Mouse (Mus musculus) CH12.LX (cell line): ENCODE data around the gene Usp46. TPM values are rescaled to one million over a fixed set of nuclear protein-coding genes. Genes with fewer than 3 reads are reported as not detected.
A peak's percentile ranks its signal among the peaks of the same experiment; 100 is the strongest.

Experiments used
- DNase-seq: peaks from one replicate; pipeline ENCODE4 v3.0.0-alpha.2; 2013; ENCODE audit errors: extremely low read depth
- H3K27ac ChIP-seq: 2 replicates; pipeline ENCODE4 v1.5.1; 2012; ENCODE audit warnings: low read depth, mild to moderate bottlenecking, control low read depth, moderate library complexity; ENCODE audit not compliant: insufficient read depth
- H3K27me3 ChIP-seq: replicated peaks from 2 replicates; pipeline ENCODE3; 2012; ENCODE audit warnings: inconsistent platforms
- H3K36me3 ChIP-seq, 2 experiments: replicated peaks in 1 of 2; 2 replicates each; pipeline versions ENCODE3 to v1.6.1; 2012; ENCODE audit warnings: inconsistent platforms in 1 of 2, low read length in 1 of 2, mild to moderate bottlenecking in 1 of 2, mixed read lengths in 1 of 2, moderate library complexity in 1 of 2; ENCODE audit not compliant: control insufficient read depth in 1 of 2, insufficient read depth in 1 of 2
- H3K4me1 ChIP-seq, 2 experiments: 2 replicates each; pipeline ENCODE4 v1.6.1; 2012; ENCODE audit warnings: inconsistent platforms in 1 of 2, moderate library complexity in 1 of 2; ENCODE audit not compliant: insufficient read depth in 2 of 2, control insufficient read depth in 1 of 2
- H3K4me2 ChIP-seq: 2 replicates; pipeline ENCODE4 v1.6.1; 2012; ENCODE audit warnings: low read depth, mild to moderate bottlenecking, control low read depth; ENCODE audit not compliant: poor library complexity, insufficient read depth, severe bottlenecking
- H3K4me3 ChIP-seq, 3 experiments: fragments of 150-350 bp in 1 of 3; sonication (generic) in 1 of 3; replicated peaks in 1 of 3; 2 replicates each; pipeline versions ENCODE3 to v1.5.1; 2011 to 2012; ENCODE audit warnings: low read depth in 2 of 3, low read length in 2 of 3, mild to moderate bottlenecking in 2 of 3, moderate library complexity in 2 of 3, control low read depth in 1 of 3, improper control_type of control experiment in 1 of 3, inconsistent platforms in 1 of 3, mixed read lengths in 1 of 3; ENCODE audit not compliant: poor library complexity in 1 of 3
- H3K79me2 ChIP-seq: replicated peaks from 2 replicates; pipeline ENCODE4 v1.6.1; 2012; ENCODE audit warnings: mild to moderate bottlenecking, moderate library complexity; ENCODE audit not compliant: control insufficient read depth, poor library complexity, insufficient read depth, severe bottlenecking; ENCODE audit errors: extremely low read depth
- H3K9ac ChIP-seq: 2 replicates; pipeline ENCODE4 v1.6.1; 2012; ENCODE audit warnings: low read depth, mild to moderate bottlenecking, control low read depth, moderate library complexity; ENCODE audit not compliant: insufficient read depth
- H3K9me3 ChIP-seq: replicated peaks from 2 replicates; pipeline ENCODE3; 2012; ENCODE audit warnings: low read length, inconsistent platforms, mixed read lengths
- CHD1 ChIP-seq: IDR thresholded peaks from 2 replicates; pipeline ENCODE4 v1.6.1; 2012; ENCODE audit warnings: low read depth, low read length, improper control_type of control experiment, inconsistent platforms
- CHD2 ChIP-seq: IDR thresholded peaks from 2 replicates; pipeline ENCODE4 v1.6.1; 2011; ENCODE audit warnings: low read length, improper control_type of control experiment
- CTCF ChIP-seq, 2 experiments: IDR thresholded peaks in 1 of 2; conservative IDR thresholded peaks in 1 of 2; 2 replicates each; pipeline ENCODE4 v1.5.1; 2011 to 2012; ENCODE audit warnings: low read depth in 2 of 2, low read length in 2 of 2, improper control_type of control experiment in 1 of 2, inconsistent platforms in 1 of 2, mild to moderate bottlenecking in 1 of 2, moderate library complexity in 1 of 2
- E2F4 ChIP-seq: IDR thresholded peaks from 2 replicates; pipeline ENCODE4 v1.6.1; 2011; ENCODE audit warnings: low read depth, low read length, improper control_type of control experiment; ENCODE audit not compliant: insufficient replicate concordance
- IRF4 ChIP-seq: IDR thresholded peaks from 2 replicates; pipeline ENCODE4 v1.6.1; 2014; ENCODE audit warnings: low read depth, mild to moderate bottlenecking, inconsistent platforms, low read length, improper control_type of control experiment
- NELFE ChIP-seq: IDR thresholded peaks from 2 replicates; pipeline ENCODE4 v1.6.1; 2011; ENCODE audit warnings: low read depth, low read length, improper control_type of control experiment
- POLR2A ChIP-seq: IDR thresholded peaks from 2 replicates; pipeline ENCODE4 v1.6.1; 2011; ENCODE audit warnings: low read depth, mild to moderate bottlenecking, improper control_type of control experiment, low read length
- UBTF ChIP-seq: IDR thresholded peaks from 2 replicates; pipeline ENCODE4 v1.6.1; 2012; ENCODE audit warnings: low read depth, mild to moderate bottlenecking, inconsistent platforms, low read length, improper control_type of control experiment, moderate library complexity
- ZC3H11A ChIP-seq: IDR thresholded peaks from 2 replicates; pipeline ENCODE4 v1.6.1; 2012; ENCODE audit warnings: low read depth, mild to moderate bottlenecking, inconsistent platforms, low read length, improper control_type of control experiment
- ZKSCAN1 ChIP-seq: IDR thresholded peaks from 2 replicates; pipeline ENCODE4 v1.6.1; 2012; ENCODE audit warnings: low read depth, inconsistent platforms, low read length, improper control_type of control experiment, borderline replicate concordance
- ZMIZ1 ChIP-seq: IDR thresholded peaks from 2 replicates; pipeline ENCODE4 v1.6.1; 2012; ENCODE audit warnings: low read depth, mild to moderate bottlenecking, inconsistent platforms, low read length, improper control_type of control experiment
- ZNF384 ChIP-seq: IDR thresholded peaks from 2 replicates; pipeline ENCODE4 v1.6.1; 2012; ENCODE audit warnings: low read depth, low read length, improper control_type of control experiment, inconsistent platforms
- dilution Hi-C: fragments of 300-500 bp; cut with MboI; formaldehyde crosslinking; loops from 2 replicates; pipeline ENCODE4 v1.14.3; 2020; ENCODE audit warnings: low sequenced_read_pairs; ENCODE audit not compliant: extremely low pct_unique_long_range_greater_than_20kb, extremely low pct_ligation_motif_present
- in situ Hi-C: fragments of 300-500 bp; cut with MboI; formaldehyde crosslinking; loops from 3 replicates; pipeline ENCODE4 v1.14.3; 2019; ENCODE audit warnings: low sequenced_read_pairs, low pct_ligation_motif_present, low pct_unique_long_range_greater_than_20kb, mixed read lengths
- polyA plus RNA-seq: library from polyadenylated mRNA; unstranded; fragments of >175 nt; gene quantifications from 2 replicates; pipeline ENCODE4 v1.2.1, GENCODE M21; 2012; ENCODE audit warnings: low read depth; ENCODE audit not compliant: insufficient read length
- total RNA-seq, 2 experiments: library from RNA; depleted of rRNA; stranded (reverse); fragments of 300-350 nt in 1 of 2; fragments of >200 nt in 1 of 2; gene quantifications; 2 replicates each; pipeline ENCODE4 v1.2.3; 2012 to 2014

Gene Usp46
- total and polyA plus RNA-seq, 3 experiments: 5.1 to 16.3 (median 15.6) TPM

- dilution Hi-C loops (no loop called here), in situ Hi-C loops (no loop called here)
Measured at GRCm38 (mm10) chr5:74081756-74082155, 13.5 kb upstream of the Usp46 start.

DNA sequence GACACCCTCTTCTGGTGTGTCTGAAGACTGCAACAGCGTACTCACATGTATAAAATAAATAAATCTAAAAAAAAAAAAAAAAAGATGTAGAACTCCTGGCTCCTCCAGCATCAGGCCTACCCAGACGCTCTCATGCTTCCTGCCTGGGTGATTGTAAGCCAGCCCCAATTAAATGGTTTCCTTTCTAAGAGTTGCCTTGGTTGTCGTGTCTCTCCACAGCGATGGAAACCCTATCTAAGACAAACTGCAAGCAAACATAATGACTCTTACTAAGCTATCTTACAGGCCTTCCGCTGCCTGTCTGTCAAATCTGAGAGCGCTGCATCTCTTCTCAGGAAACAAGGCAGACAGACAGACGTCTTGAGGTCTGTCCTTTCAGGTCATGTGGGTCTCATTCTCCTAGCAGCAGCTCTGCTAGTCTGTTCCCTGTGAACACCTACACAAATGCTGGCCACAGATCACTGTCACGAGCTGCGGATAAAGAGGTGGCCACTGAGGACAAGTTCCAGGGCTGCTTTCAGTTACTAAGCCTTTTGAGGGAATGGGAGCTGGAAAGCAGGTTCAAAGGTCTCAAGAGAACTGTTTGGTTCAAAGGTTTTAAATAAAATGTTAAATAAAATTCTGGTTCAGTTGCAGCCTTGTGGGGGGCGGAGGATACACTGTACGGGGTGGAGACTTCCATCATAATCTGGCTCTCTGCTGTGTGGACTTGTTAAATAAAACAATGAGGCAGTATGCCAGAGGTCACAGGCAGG is 10.8 kb upstream of the Usp46 start:
- no peaks in the 10 kb centered on the region for H3K27me3 ChIP-seq
- H3K27ac ChIP-seq: no peak overlapping the region
- H3K4me1 ChIP-seq: no peaks in the 10 kb centered on the region
- no peaks in the 10 kb centered on the region for H3K79me2 ChIP-seq
- no peak overlapping the region for H3K4me3 ChIP-seq
- dilution Hi-C loops: no loop called here
- H3K4me2 ChIP-seq: no peak overlapping the region
- no peaks in the 10 kb centered on the region for H3K36me3 ChIP-seq
- no peak overlapping the region for H3K9ac ChIP-seq
- TF ChIP-seq CTCF (conservative IDR thresholded peaks at IDR 0.05 in 1 of 2, IDR thresholded peaks at IDR 0.05 in 1 of 2; ENCODE audit: low read depth in 2 of 2, low read length in 2 of 2) (peak in 1 of 2 experiments; percentile 20; a peak in 1 of 4 replicates), CHD1 (no peak)
- TF ChIP-seq, all 38 proteins: peak for 1
- in situ Hi-C loops: no loop called here
- no peak for DNase-seq
- no peaks in the 10 kb centered on the region for H3K9me3 ChIP-seq

More at GRCm38 (mm10) chr5:74081756-74082155, 13.5 kb upstream of the Usp46 start:
- TF ChIP-seq CHD2: no peak
- TF ChIP-seq NELFE: no peak
- TF ChIP-seq IRF4: no peak
- TF ChIP-seq POLR2A: no peak
- TF ChIP-seq E2F4: no peak
- TF ChIP-seq ZKSCAN1: no peak
- no peak for TF ChIP-seq ZNF384
- TF ChIP-seq ZMIZ1: no peak
- Histone ChIP-seq H3K27me3 (no peaks in the 10 kb centered on the region), H3K4me2 (no peak overlapping the region), H3K36me3 (no peaks in the 10 kb centered on the region), H3K9ac (no peak overlapping the region), H3K9me3 (no peaks in the 10 kb centered on the region), H3K4me1 (no peaks in the 10 kb centered on the region), H3K4me3 (no peak overlapping the region), H3K27ac (no peak overlapping the region), H3K79me2 (no peaks in the 10 kb centered on the region)
- no peak for DNase-seq

DNA sequence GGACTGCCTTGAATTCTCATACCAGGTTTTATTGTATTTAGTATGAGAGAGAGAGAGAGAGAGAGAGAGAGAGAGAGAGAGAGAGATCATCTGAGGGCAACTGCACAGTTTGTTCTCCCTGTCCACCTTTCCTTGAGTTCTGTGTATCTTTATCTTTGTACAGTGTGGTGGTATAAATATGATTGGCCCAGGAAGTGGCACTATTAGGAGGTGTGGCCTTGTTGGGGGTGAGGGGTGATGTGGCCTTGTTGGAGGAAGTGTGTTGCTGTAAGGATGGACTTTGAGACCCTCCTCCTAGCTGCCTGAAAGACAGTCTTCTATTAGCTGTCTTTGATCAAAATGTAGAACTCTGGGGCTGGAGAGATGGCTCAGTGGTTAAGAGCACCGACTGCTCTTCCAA is 10.2 kb upstream of the Usp46 start:
- no peak overlapping the region for H3K4me3 ChIP-seq
- H3K4me1 ChIP-seq: no peaks in the 10 kb centered on the region
- no peak overlapping the region for H3K9ac ChIP-seq
- H3K36me3 ChIP-seq: no peaks in the 10 kb centered on the region
- dilution Hi-C loops (no loop called here), in situ Hi-C loops (no loop called here)
- DNase-seq: no peak
- no peaks in the 10 kb centered on the region for H3K79me2 ChIP-seq
- no peak overlapping the region for H3K27ac ChIP-seq
- no peaks in the 10 kb centered on the region for H3K27me3 ChIP-seq
- no peaks in the 10 kb centered on the region for H3K9me3 ChIP-seq
- no peak for TF ChIP-seq ZC3H11A
- TF ChIP-seq UBTF: no peak
- H3K4me2 ChIP-seq: no peak overlapping the region
